Mouse (Mus musculus): ENCODE measurements around the gene Gm21987.

- TF ChIP-seq CTCF (IDR thresholded peaks at IDR 0.05; ENCODE audit: low read depth) (no peak), EP300 (IDR thresholded peaks at IDR 0.05; ENCODE audit: low read depth) (no peak)
These were observed 4.1 kb downstream of the Gm21987 start for GRCm38 (mm10) chr16:38350939-38351338.
